Mouse (Mus musculus): ENCODE data around the gene Pgap3. TPM values are rescaled to one million over a fixed set of nuclear protein-coding genes. Genes with fewer than 3 reads are reported as not detected.
"Not testable (repeated sequence)": the region's sequence is repeated elsewhere in the genome, so short reads cannot be mapped to it uniquely, and the experiment has no call there.

Gene Pgap3
- polyA plus RNA-seq, 1 experiment from 2014 or later = 17.4 TPM

GRCm38 (mm10) chr11:98385638-98386585 lies 14.4 kb downstream of the Pgap3 start, which contains the start of gene Pnmt:
Gene Pnmt (plus strand): TSS chr11:98386450.
- 44% methylated on average over 25 of the region's 25 CpGs for WGBS
- Histone ChIP-seq H3K4me3 (replicated peaks; ENCODE audit: low read depth, low read length) (no peak within 1 kb of the TSS), H3K4me1 (replicated peaks; ENCODE audit: insufficient read depth, low read length) (0 out of 2 replicates have a peak, but pooled peaks cover 9% of the 10 kb centered on the region), H3K36me3 (ENCODE audit: insufficient read depth, low read length) (no peaks in the 10 kb centered on the region), H3K27me3 (ENCODE audit: insufficient read depth, low read length) (peaks cover 14% of the 10 kb centered on the region), H3K4me2 (ENCODE audit: low read length) (0 out of 2 replicates have a peak within 1 kb of the TSS, but pooled peaks have one; percentile 21), H3K27ac (no peak within 1 kb of the TSS), H3K9me3 (replicated peaks; ENCODE audit: low read length) (no peaks in the 10 kb centered on the region), H3K9ac (ENCODE audit: low read depth, low read length) (no peak within 1 kb of the TSS)
- ATAC-seq (replicated peaks; ENCODE audit: low FRiP score, low read depth) (no peak), DNase-seq (ENCODE audit: low spot score) (no peak)
- no peak for TF ChIP-seq CTCF (IDR thresholded peaks at IDR 0.05; ENCODE audit: low read depth)

GRCm38 (mm10) chr11:98384721-98385637 lies 15.3 kb downstream of the Pgap3 start:
- Histone ChIP-seq H3K36me3 (ENCODE audit: insufficient read depth, low read length) (0 out of 2 replicates have a peak, but pooled peaks cover 5% of the 10 kb centered on the region), H3K27ac (peak overlapping the region; percentile 31; the same call in 1 of the 2 replicates), H3K4me3 (replicated peaks; ENCODE audit: low read depth, low read length) (no peak overlapping the region), H3K4me1 (replicated peaks; ENCODE audit: insufficient read depth, low read length) (0 out of 2 replicates have a peak, but pooled peaks cover 9% of the 10 kb centered on the region), H3K4me2 (ENCODE audit: low read length) (no peak overlapping the region), H3K9ac (ENCODE audit: low read depth, low read length) (no peak overlapping the region), H3K9me3 (replicated peaks; ENCODE audit: low read length) (no peaks in the 10 kb centered on the region), H3K27me3 (ENCODE audit: insufficient read depth, low read length) (peaks cover 14% of the 10 kb centered on the region)
- DNase-seq (ENCODE audit: low spot score) (peak; percentile 68), ATAC-seq (replicated peaks; ENCODE audit: low FRiP score, low read depth) (peak; percentile 21; the same call in 1 of the 2 replicates)
- WGBS = 54% methylated on average over 8 of the region's 8 CpGs
- no peak for TF ChIP-seq CTCF (IDR thresholded peaks at IDR 0.05; ENCODE audit: low read depth)

GRCm38 (mm10) chr11:98384216-98384615 lies 16.1 kb downstream of the Pgap3 start:
- Histone ChIP-seq H3K4me2 (ENCODE audit: low read length) (no peak overlapping the region), H3K36me3 (ENCODE audit: insufficient read depth, low read length) (peaks cover 6% of the 10 kb centered on the region), H3K9ac (ENCODE audit: low read depth, low read length) (no peak overlapping the region), H3K27me3 (ENCODE audit: insufficient read depth, low read length) (peaks cover 14% of the 10 kb centered on the region), H3K9me3 (replicated peaks; ENCODE audit: low read length) (no peaks in the 10 kb centered on the region), H3K27ac (peak overlapping the region; percentile 31; the same call in 1 of the 2 replicates), H3K4me3 (replicated peaks; ENCODE audit: low read depth, low read length) (no peak overlapping the region), H3K4me1 (replicated peaks; ENCODE audit: insufficient read depth, low read length) (0 out of 2 replicates have a peak, but pooled peaks cover 9% of the 10 kb centered on the region)
- no peak for TF ChIP-seq CTCF (IDR thresholded peaks at IDR 0.05; ENCODE audit: low read depth)
- ATAC-seq (replicated peaks; ENCODE audit: low FRiP score, low read depth) (no peak), DNase-seq (ENCODE audit: low spot score) (no peak)
- 71% methylated on average over 20 of the region's 20 CpGs for WGBS

GRCm38 (mm10) chr11:98383261-98384030 lies 16.8 kb downstream of the Pgap3 start, which contains the start of gene Tcap:
Gene Tcap (plus strand): TSS chr11:98383811.
- TF ChIP-seq CTCF (IDR thresholded peaks at IDR 0.05; ENCODE audit: low read depth) = peak; percentile 13; the same call in 1 of the 2 replicates
- H3K4me1 ChIP-seq (replicated peaks; ENCODE audit: insufficient read depth, low read length) = 0 out of 2 replicates have a peak, but pooled peaks cover 3% of the 10 kb centered on the region
- WGBS = 48% methylated on average over 14 of the region's 14 CpGs
- H3K4me3 ChIP-seq (replicated peaks; ENCODE audit: low read depth, low read length) = no peak within 1 kb of the TSS
- DNase-seq (ENCODE audit: low spot score) = peak; percentile 69
- H3K4me2 ChIP-seq (ENCODE audit: low read length) = no peak within 1 kb of the TSS
- H3K9me3 ChIP-seq (replicated peaks; ENCODE audit: low read length) = no peaks in the 10 kb centered on the region
- H3K9ac ChIP-seq (ENCODE audit: low read depth, low read length) = no peak within 1 kb of the TSS
- peaks cover 14% of the 10 kb centered on the region for H3K27me3 ChIP-seq (ENCODE audit: insufficient read depth, low read length)
- no peak for ATAC-seq (replicated peaks; ENCODE audit: low FRiP score, low read depth)
- peaks cover 14% of the 10 kb centered on the region for H3K36me3 ChIP-seq (ENCODE audit: insufficient read depth, low read length)
- H3K27ac ChIP-seq = peak within 1 kb of the TSS; percentile 31; the same call in 1 of the 2 replicates

- not testable (repeated sequence) for H3K4me2 ChIP-seq (ENCODE audit: low read length); ATAC-seq (replicated peaks; ENCODE audit: low FRiP score, low read depth); DNase-seq (ENCODE audit: low spot score); H3K4me3 ChIP-seq (replicated peaks; ENCODE audit: low read depth, low read length); H3K27me3 ChIP-seq (ENCODE audit: insufficient read depth, low read length); H3K4me1 ChIP-seq (replicated peaks; ENCODE audit: insufficient read depth, low read length); H3K27ac ChIP-seq; H3K9ac ChIP-seq (ENCODE audit: low read depth, low read length); H3K9me3 ChIP-seq (replicated peaks; ENCODE audit: low read length)
- WGBS = 47% methylated on average over 2 of the region's 2 CpGs
- H3K36me3 ChIP-seq (ENCODE audit: insufficient read depth, low read length) = peaks cover 24% of the 10 kb centered on the region
- TF ChIP-seq CTCF (IDR thresholded peaks at IDR 0.05; ENCODE audit: low read depth) = peak; percentile 30; the same call in 1 of the 2 replicates
Observed at GRCm38 (mm10) chr11:98382405-98382804, 17.9 kb downstream of the Pgap3 start.

Data from kidney, postnatal 0 days (tissue).